10 mouse cellular contexts compared by ENCODE assay signal in the genomic region with DNA sequence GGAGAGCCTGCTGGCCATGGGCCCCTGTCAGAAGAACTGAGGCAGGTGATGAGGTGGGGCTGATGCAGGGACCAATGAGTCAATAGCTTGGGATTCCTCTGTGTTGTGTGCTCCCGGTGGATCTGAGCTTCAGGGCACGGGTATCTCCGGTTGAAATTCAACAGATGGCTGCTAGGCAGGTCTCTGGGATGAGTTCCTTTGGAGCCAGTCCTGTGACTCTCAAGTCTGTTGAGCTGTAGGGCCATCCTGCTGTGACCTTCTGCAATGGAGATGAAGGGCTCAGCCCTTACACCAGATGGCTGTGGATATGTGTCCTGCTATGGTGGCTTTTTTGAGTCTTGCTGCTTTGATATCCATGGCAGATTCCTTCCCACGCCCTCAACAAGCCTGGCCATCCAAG. TPM values are rescaled to one million over a fixed set of nuclear protein-coding genes. Genes with fewer than 3 reads are reported as not detected.
DNase-seq lines count a peak whose midpoint lies in the region; ATAC-seq and TF ChIP-seq lines count a peak whose summit lies in the region.
"Had no signal": no experiment of that assay in that cellular context is flagged by ENCODE, and none has a peak within 500 bp of the region (broad histone marks: within the 10 kb centered on the region; RNA-seq: fewer than 3 reads in every experiment).

No protein-coding gene starts in this region.

- DNase-seq in cerebellum, adult 11 months = peak; percentile 68
- peak; percentile 76 to 79 for DNase-seq in cerebellum, postnatal 25 days
- peak; percentile 21 for DNase-seq in hindbrain, embryonic 11.5 days (ENCODE audit: low spot score)
- DNase-seq in midbrain, postnatal 0 days (ENCODE audit: low spot score) = peak; percentile 70
- no peak for DNase-seq in B cell, adult 2 months
- DNase-seq in lung, postnatal 0 days (ENCODE audit: low spot score) = no peak
- DNase-seq in adrenal gland, adult 18-20 months (ENCODE audit: low spot score in 2 of 2) = no peak
- DNase-seq: kidney, postnatal 4 days; liver had no signal

- no peaks in the 10 kb centered on the region for H3K36me3 ChIP-seq in hindbrain, embryonic 11.5 days (ENCODE audit: control insufficient read depth, insufficient read depth, low read length)
- H3K36me3 ChIP-seq in midbrain, postnatal 0 days (ENCODE audit: insufficient read depth, low read length) = peaks cover 3% of the 10 kb centered on the region; the same call in 1 of the 2 replicates
- H3K36me3 ChIP-seq in lung, postnatal 0 days (ENCODE audit: insufficient read depth, low read length) = no peaks in the 10 kb centered on the region

- H3K4me2 ChIP-seq in hindbrain, embryonic 11.5 days (replicated peaks; ENCODE audit: low read depth, low read length) = peak overlapping the region; percentile 80
- peak overlapping the region; percentile 85 for H3K4me2 ChIP-seq in midbrain, postnatal 0 days (ENCODE audit: low read depth, low read length, poor library complexity, severe bottlenecking)
- no peak overlapping the region for H3K4me2 ChIP-seq in lung, postnatal 0 days (replicated peaks; ENCODE audit: low read depth, low read length)

- peaks cover 12% of the 10 kb centered on the region for H3K27me3 ChIP-seq in hindbrain, embryonic 11.5 days (ENCODE audit: control insufficient read depth, insufficient read depth, low read length)
- H3K27me3 ChIP-seq in midbrain, postnatal 0 days (ENCODE audit: insufficient read depth, low read length) = no peaks in the 10 kb centered on the region
- peaks cover 34% of the 10 kb centered on the region for H3K27me3 ChIP-seq in lung, postnatal 0 days (replicated peaks; ENCODE audit: insufficient read depth, low read length)

- no peak for TF ChIP-seq EP300 in lung, postnatal 0 days (IDR thresholded peaks at IDR 0.05)

- H3K4me3 ChIP-seq in hindbrain, embryonic 11.5 days (ENCODE audit: low read depth, low read length) = peak overlapping the region; percentile 52
- H3K4me3 ChIP-seq in midbrain, postnatal 0 days (ENCODE audit: low read depth, low read length) = peak overlapping the region; percentile 90
- H3K4me3 ChIP-seq in lung, postnatal 0 days (ENCODE audit: low read depth, low read length) = no peak overlapping the region

- WGBS in hindbrain, embryonic 11.5 days = 45% methylated on average over 4 of the region's 4 CpGs
- 35% methylated on average over 4 of the region's 4 CpGs for WGBS in midbrain, postnatal 0 days
- 40% methylated on average over 4 of the region's 4 CpGs for WGBS in lung, postnatal 0 days

- H3K9ac ChIP-seq in hindbrain, embryonic 11.5 days (ENCODE audit: low read depth, low read length) = peak overlapping the region; percentile 34
- H3K9ac ChIP-seq in midbrain, postnatal 0 days (replicated peaks; ENCODE audit: low read length, poor library complexity, severe bottlenecking) = peak overlapping the region; percentile 96
- H3K9ac ChIP-seq in lung, postnatal 0 days (replicated peaks; ENCODE audit: low read depth) = no peak overlapping the region

- ATAC-seq in hindbrain, embryonic 11.5 days (ENCODE audit: low FRiP score) = no peak
- no peak for ATAC-seq in midbrain, postnatal 0 days (ENCODE audit: low FRiP score)
- ATAC-seq in lung, postnatal 0 days = no peak

- TF ChIP-seq CTCF in midbrain, postnatal 0 days (IDR thresholded peaks at IDR 0.05) = no peak
- no peak for TF ChIP-seq CTCF in lung, postnatal 0 days (IDR thresholded peaks at IDR 0.05)

- peaks cover 7% of the 10 kb centered on the region; the same call in 1 of the 2 replicates for H3K4me1 ChIP-seq in hindbrain, embryonic 11.5 days (replicated peaks; ENCODE audit: control insufficient read depth, insufficient read depth, low read length)
- peaks cover 29% of the 10 kb centered on the region for H3K4me1 ChIP-seq in midbrain, postnatal 0 days (ENCODE audit: insufficient read depth, low read length)
- no peaks in the 10 kb centered on the region for H3K4me1 ChIP-seq in lung, postnatal 0 days (ENCODE audit: insufficient read depth, low read depth, low read length)

- H3K27ac ChIP-seq in hindbrain, embryonic 11.5 days (ENCODE audit: low read depth, low read length) = peak overlapping the region; percentile 92
- peak overlapping the region; percentile 97 for H3K27ac ChIP-seq in midbrain, postnatal 0 days (ENCODE audit: low read depth, low read length)
- no peak overlapping the region for H3K27ac ChIP-seq in lung, postnatal 0 days (ENCODE audit: low read length)
- H3K27ac ChIP-seq: macrophage had no signal

- H3K9me3 ChIP-seq in hindbrain, embryonic 11.5 days (ENCODE audit: control insufficient read depth, low read length) = no peaks in the 10 kb centered on the region
- no peaks in the 10 kb centered on the region for H3K9me3 ChIP-seq in midbrain, postnatal 0 days (ENCODE audit: low read length)
- H3K9me3 ChIP-seq in lung, postnatal 0 days (ENCODE audit: low read length) = no peaks in the 10 kb centered on the region

RNA-seq across cellular contexts. Expression of a gene that starts 5.7 kb away (rescaled TPM):
- 340 and 413 TPM in 2 replicates for polyA plus RNA-seq in hindbrain, embryonic 11.5 days (2014; fragmentation: Nextera tagmentation; extraction: Ambion mirVana)
- total RNA-seq in midbrain, postnatal 0 days (2014; rRNA removed) = 954 and 1,050 TPM in 2 replicates
- polyA plus RNA-seq in midbrain, postnatal 0 days (2015; fragmentation: Nextera tagmentation; extraction: Ambion mirVana) = 851 and 872 TPM in 2 replicates
- 1.2 and 1.4 TPM in 2 replicates for polyA plus RNA-seq in lung, postnatal 0 days (2015; fragmentation: Nextera tagmentation; extraction: Ambion mirVana)
- 10 to 100 TPM in 1 of 2 experiments, 1 to 10 TPM in 1; 8.2 to 10.5 TPM for total RNA-seq in adrenal gland, adult 18-20 months (2021)
- polyA plus RNA-seq: macrophage had no signal

Comparison
In these comparisons a context has a peak if more than half of its experiments do, and no peak if none do; other contexts are left out.
1. DNase-seq: peak in cerebellum, adult 11 months (single experiment), cerebellum, postnatal 25 days (2 of 2), hindbrain, embryonic 11.5 days (single experiment) and midbrain, postnatal 0 days (single experiment); none in B cell, adult 2 months (0 of 2), lung, postnatal 0 days (single experiment) and adrenal gland, adult 18-20 months (0 of 2).
2. RNA of a gene that starts 5.7 kb away (polyA plus RNA-seq): 851 to 872 TPM in midbrain, postnatal 0 days and 340 to 413 TPM in hindbrain, embryonic 11.5 days; 1.2 to 1.4 TPM in lung, postnatal 0 days; every median in the first group is over 100 times any median in the second.